Mouse (Mus musculus): Measurements from ENCODE around the gene Adora1. TPM values are rescaled to one million over a fixed set of nuclear protein-coding genes. Genes with fewer than 3 reads are reported as not detected.
A peak's percentile ranks its signal among the peaks of the same experiment; 100 is the strongest.
"Not testable (repeated sequence)": the region's sequence is repeated elsewhere in the genome, so short reads cannot be mapped to it uniquely, and the experiment has no call there.

Adora1 gene
- polyA plus RNA-seq, 1 experiment from 2014 or later = 0.30 TPM

GRCm38 (mm10) chr1:134274483-134274920 lies 39.3 kb upstream of the Adora1 start:
- 80% methylated on average over 7 of the region's 7 CpGs for WGBS
- DNase-seq (no peak), ATAC-seq (ENCODE audit: insufficient read depth) (no peak)
- H3K4me2 ChIP-seq = no peak overlapping the region
- no peak overlapping the region for H3K4me3 ChIP-seq (ENCODE audit: low read depth, low read length)
- no peak for TF ChIP-seq CTCF (IDR thresholded peaks at IDR 0.05; ENCODE audit: low read depth)
- H3K36me3 ChIP-seq (ENCODE audit: insufficient read depth) = no peaks in the 10 kb centered on the region
- no peaks in the 10 kb centered on the region for H3K9me3 ChIP-seq (ENCODE audit: low read depth, low read length)
- H3K27ac ChIP-seq (ENCODE audit: low read depth) = no peak overlapping the region
- no peaks in the 10 kb centered on the region for H3K4me1 ChIP-seq (ENCODE audit: insufficient read depth)
- H3K9ac ChIP-seq = no peak overlapping the region
- H3K27me3 ChIP-seq (ENCODE audit: insufficient read depth, low read length) = no peaks in the 10 kb centered on the region

GRCm38 (mm10) chr1:134273493-134274395 lies 38.5 kb upstream of the Adora1 start:
- no peak for DNase-seq
- Histone ChIP-seq H3K9me3 (ENCODE audit: low read depth, low read length) (no peaks in the 10 kb centered on the region), H3K4me2 (no peak overlapping the region), H3K36me3 (ENCODE audit: insufficient read depth) (no peaks in the 10 kb centered on the region), H3K27me3 (ENCODE audit: insufficient read depth, low read length) (no peaks in the 10 kb centered on the region), H3K4me3 (ENCODE audit: low read depth, low read length) (no peak overlapping the region), H3K9ac (no peak overlapping the region), H3K4me1 (ENCODE audit: insufficient read depth) (no peaks in the 10 kb centered on the region), H3K27ac (ENCODE audit: low read depth) (no peak overlapping the region)
- no peak for TF ChIP-seq CTCF (IDR thresholded peaks at IDR 0.05; ENCODE audit: low read depth)
- 43% methylated on average over 9 of the region's 9 CpGs for WGBS
- ATAC-seq (ENCODE audit: insufficient read depth) = no peak

- 67% methylated on average over 5 of the region's 5 CpGs for WGBS
Observed at GRCm38 (mm10) chr1:134272754-134273250, 37.6 kb upstream of the Adora1 start.

GRCm38 (mm10) chr1:134270026-134270425 lies 34.8 kb upstream of the Adora1 start:
- no peak overlapping the region for H3K27ac ChIP-seq (ENCODE audit: low read depth)
- H3K4me2 ChIP-seq = no peak overlapping the region
- H3K9me3 ChIP-seq (ENCODE audit: low read depth, low read length) = no peaks in the 10 kb centered on the region
- H3K9ac ChIP-seq = no peak overlapping the region
- ATAC-seq (ENCODE audit: insufficient read depth) (no peak), DNase-seq (no peak)
- H3K36me3 ChIP-seq (ENCODE audit: insufficient read depth) = no peaks in the 10 kb centered on the region
- no peaks in the 10 kb centered on the region for H3K27me3 ChIP-seq (ENCODE audit: insufficient read depth, low read length)
- WGBS = 76% methylated on average over 7 of the region's 7 CpGs
- TF ChIP-seq CTCF (IDR thresholded peaks at IDR 0.05; ENCODE audit: low read depth) = no peak
- no peaks in the 10 kb centered on the region for H3K4me1 ChIP-seq (ENCODE audit: insufficient read depth)
- no peak overlapping the region for H3K4me3 ChIP-seq (ENCODE audit: low read depth, low read length)

More at GRCm38 (mm10) chr1:134272754-134273250, 37.6 kb upstream of the Adora1 start:
- Histone ChIP-seq H3K27ac (ENCODE audit: low read depth) (no peak overlapping the region), H3K4me1 (ENCODE audit: insufficient read depth) (no peaks in the 10 kb centered on the region), H3K9ac (no peak overlapping the region), H3K9me3 (ENCODE audit: low read depth, low read length) (no peaks in the 10 kb centered on the region), H3K36me3 (ENCODE audit: insufficient read depth) (no peaks in the 10 kb centered on the region), H3K27me3 (ENCODE audit: insufficient read depth, low read length) (no peaks in the 10 kb centered on the region), H3K4me2 (no peak overlapping the region), H3K4me3 (ENCODE audit: low read depth, low read length) (no peak overlapping the region)
- no peak for ATAC-seq (ENCODE audit: insufficient read depth)
- no peak for TF ChIP-seq CTCF (IDR thresholded peaks at IDR 0.05; ENCODE audit: low read depth)
- DNase-seq = no peak

DNA sequence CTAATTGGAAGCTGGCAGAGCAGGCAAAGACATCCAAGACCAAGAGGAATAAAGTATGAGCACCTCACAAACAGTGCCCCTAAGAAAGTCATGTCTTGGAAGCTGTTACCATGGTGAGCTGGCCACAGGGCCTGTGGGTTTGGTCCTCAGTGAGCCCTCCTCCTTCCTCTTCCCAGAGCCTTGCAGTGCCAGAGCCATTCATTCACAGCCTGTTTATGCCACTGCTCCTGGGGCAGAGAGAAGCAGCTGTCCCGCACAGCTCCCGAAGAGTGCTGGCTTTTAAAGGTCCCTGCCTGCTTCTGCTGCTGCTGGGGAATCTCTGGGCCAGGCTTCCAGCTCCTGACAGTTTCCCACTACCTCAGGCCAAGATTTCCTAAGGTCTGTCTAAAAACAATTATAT lies 30.6 kb upstream of the Adora1 start:
- Histone ChIP-seq H3K9me3 (ENCODE audit: low read depth, low read length) (peaks cover under 1% of the 10 kb centered on the region; the same call in 1 of the 2 replicates), H3K4me3 (ENCODE audit: low read depth, low read length) (no peak overlapping the region), H3K36me3 (ENCODE audit: insufficient read depth) (no peaks in the 10 kb centered on the region), H3K4me1 (ENCODE audit: insufficient read depth) (no peaks in the 10 kb centered on the region), H3K4me2 (no peak overlapping the region), H3K9ac (no peak overlapping the region), H3K27me3 (ENCODE audit: insufficient read depth, low read length) (no peaks in the 10 kb centered on the region), H3K27ac (ENCODE audit: low read depth) (no peak overlapping the region)
- DNase-seq (no peak), ATAC-seq (ENCODE audit: insufficient read depth) (no peak)
- WGBS = 23% methylated on average over 2 of the region's 2 CpGs
- TF ChIP-seq CTCF (IDR thresholded peaks at IDR 0.05; ENCODE audit: low read depth) = no peak

DNA sequence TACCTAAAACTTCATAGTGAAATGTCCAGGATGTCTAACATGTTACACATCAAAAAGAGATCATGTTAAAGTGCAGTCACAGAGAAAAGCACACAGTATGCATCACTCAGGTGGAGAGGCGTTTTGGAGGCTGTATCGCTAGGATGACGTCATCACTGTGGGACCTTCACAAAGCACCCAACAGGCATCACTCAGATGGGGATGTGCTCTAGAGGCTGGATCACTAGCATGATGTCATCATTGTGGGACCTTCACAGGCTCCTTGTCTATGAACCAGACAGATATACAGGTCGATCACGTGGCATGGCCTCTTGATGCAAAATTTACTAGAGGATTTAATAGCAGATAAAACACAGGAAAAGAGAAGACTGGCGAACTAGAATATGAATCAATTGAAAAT lies 29.1 kb upstream of the Adora1 start:
- Histone ChIP-seq H3K4me2 (no peak overlapping the region), H3K9ac (no peak overlapping the region), H3K9me3 (ENCODE audit: low read depth, low read length) (peaks cover 3% of the 10 kb centered on the region; the same call in 1 of the 2 replicates), H3K27ac (ENCODE audit: low read depth) (no peak overlapping the region), H3K36me3 (ENCODE audit: insufficient read depth) (no peaks in the 10 kb centered on the region), H3K27me3 (ENCODE audit: insufficient read depth, low read length) (no peaks in the 10 kb centered on the region), H3K4me3 (ENCODE audit: low read depth, low read length) (no peak overlapping the region), H3K4me1 (ENCODE audit: insufficient read depth) (no peaks in the 10 kb centered on the region)
- 85% methylated on average over 6 of the region's 6 CpGs for WGBS
- DNase-seq (no peak), ATAC-seq (ENCODE audit: insufficient read depth) (no peak)
- no peak for TF ChIP-seq CTCF (IDR thresholded peaks at IDR 0.05; ENCODE audit: low read depth)

GRCm38 (mm10) chr1:134249681-134250080 lies 14.4 kb upstream of the Adora1 start:
- not testable (repeated sequence) for H3K4me1 ChIP-seq (ENCODE audit: insufficient read depth); H3K4me2 ChIP-seq; ATAC-seq (ENCODE audit: insufficient read depth); H3K27ac ChIP-seq (ENCODE audit: low read depth); H3K9ac ChIP-seq; H3K9me3 ChIP-seq (ENCODE audit: low read depth, low read length); H3K36me3 ChIP-seq (ENCODE audit: insufficient read depth); H3K4me3 ChIP-seq (ENCODE audit: low read depth, low read length); H3K27me3 ChIP-seq (ENCODE audit: insufficient read depth, low read length)
- 36% methylated on average over 1 of the region's 1 CpGs for WGBS
- peak; percentile 62 for DNase-seq

Measured in lung, embryonic 14.5 days (tissue).